Mouse (Mus musculus) kidney, adult 2 months (tissue): Measurements from ENCODE around the gene Ulk3.

Experiments used
- CTCF ChIP-seq: fragments of 200-500 bp; conservative IDR thresholded peaks from 2 replicates; pipeline ENCODE4 v1.5.1; 2011; ENCODE audit warnings: low read depth, mild to moderate bottlenecking, control low read depth, low read length, moderate library complexity, mixed read lengths; ENCODE audit not compliant: insufficient read depth, insufficient read length
- POLR2A ChIP-seq: fragments of 200-500 bp; IDR thresholded peaks from one replicate; pipeline ENCODE4 v1.6.1; 2011; ENCODE audit warnings: low read depth, low read length, control low read depth

- TF ChIP-seq CTCF (no peak), POLR2A (no peak)
These were observed 39.0 kb upstream of the Ulk3 start for GRCm38 (mm10) chr9:57550126-57550862.
